Mouse (Mus musculus): ENCODE measurements at regions not wholly inside any gene's neighbourhood (a gene's known extent, or its start where the extent isn't known, plus 50 kb on each side); places are given as distances from the start of the nearest gene placed in this dataset.

- WGBS = 66% methylated on average over 2 of the region's 2 CpGs
- no peak overlapping the region for H3K27ac ChIP-seq
- no peaks in the 10 kb centered on the region for H3K27me3 ChIP-seq (ENCODE audit: insufficient read depth, poor library complexity, severe bottlenecking)
- no peaks in the 10 kb centered on the region for H3K36me3 ChIP-seq
- H3K4me1 ChIP-seq (replicated peaks) = 0 out of 2 replicates have a peak, but pooled peaks cover 6% of the 10 kb centered on the region
- no peak for DNase-seq (ENCODE audit: low spot score)
- H3K9me3 ChIP-seq = no peaks in the 10 kb centered on the region
- no peak overlapping the region for H3K4me3 ChIP-seq
These were observed 374.3 kb upstream of the B430305J03Rik start for GRCm38 (mm10) chr3:61740088-61740487.

GRCm38 (mm10) chr3:61738528-61738927 lies 372.8 kb upstream of the B430305J03Rik start:
- no peak overlapping the region for H3K4me3 ChIP-seq
- no peaks in the 10 kb centered on the region for H3K27me3 ChIP-seq (ENCODE audit: insufficient read depth, poor library complexity, severe bottlenecking)
- no peaks in the 10 kb centered on the region for H3K36me3 ChIP-seq
- H3K27ac ChIP-seq = no peak overlapping the region
- 0 out of 2 replicates have a peak, but pooled peaks cover 6% of the 10 kb centered on the region for H3K4me1 ChIP-seq (replicated peaks)
- no peaks in the 10 kb centered on the region for H3K9me3 ChIP-seq
- WGBS = 59% methylated on average over 1 of the region's 1 CpGs
- no peak for DNase-seq (ENCODE audit: low spot score)

- Histone ChIP-seq H3K9me3 (no peaks in the 10 kb centered on the region), H3K4me1 (replicated peaks) (no peaks in the 10 kb centered on the region), H3K27me3 (ENCODE audit: insufficient read depth, poor library complexity, severe bottlenecking) (no peaks in the 10 kb centered on the region), H3K27ac (no peak overlapping the region), H3K4me3 (no peak overlapping the region), H3K36me3 (no peaks in the 10 kb centered on the region)
- WGBS = 76% methylated on average over 2 of the region's 2 CpGs
- DNase-seq (ENCODE audit: low spot score) = no peak
These were observed 351.0 kb upstream of the B430305J03Rik start for GRCm38 (mm10) chr3:61716785-61717184.

- H3K4me1 ChIP-seq (replicated peaks) = no peaks in the 10 kb centered on the region
- WGBS = 81% methylated on average over 4 of the region's 4 CpGs
- no peaks in the 10 kb centered on the region for H3K27me3 ChIP-seq (ENCODE audit: insufficient read depth, poor library complexity, severe bottlenecking)
- DNase-seq (ENCODE audit: low spot score) = no peak
- no peak overlapping the region for H3K27ac ChIP-seq
- no peaks in the 10 kb centered on the region for H3K9me3 ChIP-seq
- no peaks in the 10 kb centered on the region for H3K36me3 ChIP-seq
- no peak overlapping the region for H3K4me3 ChIP-seq
These were observed 322.4 kb upstream of the B430305J03Rik start for GRCm38 (mm10) chr3:61687933-61688705.

- Histone ChIP-seq H3K27me3 (ENCODE audit: insufficient read depth, poor library complexity, severe bottlenecking) (no peaks in the 10 kb centered on the region), H3K4me1 (replicated peaks) (no peaks in the 10 kb centered on the region), H3K9me3 (no peaks in the 10 kb centered on the region), H3K27ac (no peak overlapping the region), H3K36me3 (no peaks in the 10 kb centered on the region), H3K4me3 (no peak overlapping the region)
- no peak for DNase-seq (ENCODE audit: low spot score)
- 95% methylated on average over 1 of the region's 1 CpGs for WGBS
These were observed 305.1 kb upstream of the B430305J03Rik start for GRCm38 (mm10) chr3:61670874-61671273.

GRCm38 (mm10) chr3:61656143-61656542 lies 290.4 kb upstream of the B430305J03Rik start:
- no peak for DNase-seq (ENCODE audit: low spot score)
- Histone ChIP-seq H3K9me3 (no peaks in the 10 kb centered on the region), H3K4me3 (no peak overlapping the region), H3K27me3 (ENCODE audit: insufficient read depth, poor library complexity, severe bottlenecking) (no peaks in the 10 kb centered on the region), H3K4me1 (replicated peaks) (no peaks in the 10 kb centered on the region; the same call in 1 of the 2 replicates), H3K36me3 (no peaks in the 10 kb centered on the region), H3K27ac (no peak overlapping the region)
- WGBS = 78% methylated on average over 2 of the region's 2 CpGs

- no peaks in the 10 kb centered on the region for H3K36me3 ChIP-seq
- H3K9me3 ChIP-seq = no peaks in the 10 kb centered on the region
- peaks cover 10% of the 10 kb centered on the region; the same call in 1 of the 2 replicates for H3K4me1 ChIP-seq (replicated peaks)
- H3K27ac ChIP-seq = no peak overlapping the region
- no peak overlapping the region for H3K4me3 ChIP-seq
- H3K27me3 ChIP-seq (ENCODE audit: insufficient read depth, poor library complexity, severe bottlenecking) = peaks cover 3% of the 10 kb centered on the region; the same call in 1 of the 2 replicates
- DNase-seq (ENCODE audit: low spot score) = no peak
These were observed 262.8 kb upstream of the B430305J03Rik start for GRCm38 (mm10) chr3:61628535-61628934.

- no peak overlapping the region for H3K4me3 ChIP-seq
- H3K4me1 ChIP-seq (replicated peaks) = peaks cover 10% of the 10 kb centered on the region; the same call in 1 of the 2 replicates
- H3K36me3 ChIP-seq = no peaks in the 10 kb centered on the region
- no peak overlapping the region for H3K27ac ChIP-seq
- no peaks in the 10 kb centered on the region for H3K9me3 ChIP-seq
- DNase-seq (ENCODE audit: low spot score) = no peak
- whole genome bisulfite sequencing = 49% methylated on average over 3 of the region's 3 CpGs
- H3K27me3 ChIP-seq (ENCODE audit: insufficient read depth, poor library complexity, severe bottlenecking) = peaks cover 3% of the 10 kb centered on the region; the same call in 1 of the 2 replicates
These were observed 262.3 kb upstream of the B430305J03Rik start for GRCm38 (mm10) chr3:61628099-61628498.

- H3K36me3 ChIP-seq = no peaks in the 10 kb centered on the region
- no peak overlapping the region for H3K27ac ChIP-seq
- no peaks in the 10 kb centered on the region for H3K9me3 ChIP-seq
- WGBS = 47% methylated on average over 4 of the region's 4 CpGs
- no peak for DNase-seq (ENCODE audit: low spot score)
- H3K4me1 ChIP-seq (replicated peaks) = peaks cover 10% of the 10 kb centered on the region; the same call in 1 of the 2 replicates
- H3K4me3 ChIP-seq = no peak overlapping the region
- peaks cover 3% of the 10 kb centered on the region; the same call in 1 of the 2 replicates for H3K27me3 ChIP-seq (ENCODE audit: insufficient read depth, poor library complexity, severe bottlenecking)
These were observed 258.3 kb upstream of the B430305J03Rik start for GRCm38 (mm10) chr3:61623954-61624487.

GRCm38 (mm10) chr3:61605469-61605868 lies 239.7 kb upstream of the B430305J03Rik start:
- Histone ChIP-seq H3K27ac (no peak overlapping the region), H3K36me3 (no peaks in the 10 kb centered on the region), H3K27me3 (ENCODE audit: insufficient read depth, poor library complexity, severe bottlenecking) (no peaks in the 10 kb centered on the region), H3K4me3 (no peak overlapping the region), H3K9me3 (no peaks in the 10 kb centered on the region), H3K4me1 (replicated peaks) (no peaks in the 10 kb centered on the region)
- WGBS = 87% methylated on average over 4 of the region's 4 CpGs
- DNase-seq (ENCODE audit: low spot score) = no peak

- Histone ChIP-seq H3K36me3 (no peaks in the 10 kb centered on the region), H3K27me3 (ENCODE audit: insufficient read depth, poor library complexity, severe bottlenecking) (no peaks in the 10 kb centered on the region), H3K27ac (no peak overlapping the region), H3K4me3 (no peak overlapping the region), H3K4me1 (replicated peaks) (no peaks in the 10 kb centered on the region), H3K9me3 (no peaks in the 10 kb centered on the region)
- DNase-seq (ENCODE audit: low spot score) = no peak
- 89% methylated on average over 2 of the region's 2 CpGs for WGBS
These were observed 237.1 kb upstream of the B430305J03Rik start for GRCm38 (mm10) chr3:61602891-61603290.

GRCm38 (mm10) chr3:61595574-61595973 lies 229.8 kb upstream of the B430305J03Rik start:
- Histone ChIP-seq H3K36me3 (no peaks in the 10 kb centered on the region), H3K27ac (no peak overlapping the region)
- DNase-seq (ENCODE audit: low spot score) = no peak

GRCm38 (mm10) chr3:61592342-61592741 lies 226.6 kb upstream of the B430305J03Rik start:
- DNase-seq (ENCODE audit: low spot score) = no peak
- no peaks in the 10 kb centered on the region for H3K9me3 ChIP-seq

More at GRCm38 (mm10) chr3:61595574-61595973, 229.8 kb upstream of the B430305J03Rik start:
- no peaks in the 10 kb centered on the region for H3K27me3 ChIP-seq (ENCODE audit: insufficient read depth, poor library complexity, severe bottlenecking)
- no peak overlapping the region for H3K4me3 ChIP-seq
- no peaks in the 10 kb centered on the region for H3K4me1 ChIP-seq (replicated peaks)
- no peaks in the 10 kb centered on the region for H3K9me3 ChIP-seq

More at GRCm38 (mm10) chr3:61592342-61592741, 226.6 kb upstream of the B430305J03Rik start:
- Histone ChIP-seq H3K4me1 (replicated peaks) (no peaks in the 10 kb centered on the region), H3K4me3 (no peak overlapping the region), H3K27me3 (ENCODE audit: insufficient read depth, poor library complexity, severe bottlenecking) (no peaks in the 10 kb centered on the region), H3K27ac (no peak overlapping the region), H3K36me3 (no peaks in the 10 kb centered on the region)
- WGBS = 83% methylated on average over 2 of the region's 2 CpGs
